Mouse (Mus musculus): ENCODE data around the gene Shc4. TPM values are rescaled to one million over a fixed set of nuclear protein-coding genes. Genes with fewer than 3 reads are reported as not detected.

The Shc4 gene
- total RNA-seq, 1 experiment = 1.1 TPM

DNA sequence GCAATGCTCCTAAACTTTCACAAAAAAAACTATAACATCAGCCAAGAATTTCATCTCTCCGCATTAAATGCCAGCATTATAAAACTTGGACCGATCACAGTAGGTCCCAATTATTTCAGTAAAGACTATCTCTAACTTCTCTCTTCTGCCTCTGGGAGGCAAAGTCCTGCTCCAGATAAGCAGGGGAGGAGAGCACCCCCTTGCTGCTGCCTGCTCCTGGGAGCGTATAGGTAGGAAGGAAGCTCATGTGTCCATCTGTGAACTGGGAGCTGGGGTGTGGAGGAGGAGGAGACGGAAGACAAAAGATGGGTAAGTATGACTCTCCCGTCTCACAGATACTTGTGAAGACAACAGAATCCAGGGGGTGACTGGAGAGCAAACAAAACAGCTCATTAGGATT is 14.8 kb upstream of the Shc4 start:
- H3K4me3 ChIP-seq (ENCODE audit: insufficient read depth in 1 of 2, low read depth in 1 of 2, low read length in 2 of 2, poor library complexity in 1 of 2, severe bottlenecking in 1 of 2) = no peak overlapping the region
- peaks cover 11% of the 10 kb centered on the region for H3K36me3 ChIP-seq (ENCODE audit: control insufficient read depth, insufficient read depth, low read length, poor library complexity, severe bottlenecking)
- no peak for DNase-seq (ENCODE audit: low read depth, low spot score)
- H3K4me1 ChIP-seq (ENCODE audit: control insufficient read depth in 2 of 2, insufficient read depth in 2 of 2, low read length in 2 of 2, poor library complexity in 1 of 2) = no peaks in the 10 kb centered on the region
- in situ Hi-C loops (cut with MboI; ENCODE audit: low sequenced_read_pairs in 2 of 2, unreplicated experiment in 2 of 2) = no loop called here
- H3K9me3 ChIP-seq (ENCODE audit: control insufficient read depth, insufficient read depth, low read depth, low read length) = no peaks in the 10 kb centered on the region
- H3K27ac ChIP-seq (ENCODE audit: insufficient read depth, low read depth, low read length, poor library complexity, severe bottlenecking) = no peak overlapping the region
- TF ChIP-seq MAFK (IDR thresholded peaks at IDR 0.05; ENCODE audit: insufficient read depth, low read depth, low read length) (no peak), ZNF384 (IDR thresholded peaks at IDR 0.05; ENCODE audit: low read depth, low read length) (no peak), ZC3H11A (IDR thresholded peaks at IDR 0.05; ENCODE audit: borderline replicate concordance, low read depth, low read length) (no peak), CHD2 (IDR thresholded peaks at IDR 0.05; ENCODE audit: low read depth, low read length) (no peak), HCFC1 (IDR thresholded peaks at IDR 0.05; ENCODE audit: borderline replicate concordance, insufficient read depth, low read length) (no peak)
- no peak overlapping the region for H3K9ac ChIP-seq (ENCODE audit: insufficient read depth, low read depth, low read length, poor library complexity, severe bottlenecking)

DNA sequence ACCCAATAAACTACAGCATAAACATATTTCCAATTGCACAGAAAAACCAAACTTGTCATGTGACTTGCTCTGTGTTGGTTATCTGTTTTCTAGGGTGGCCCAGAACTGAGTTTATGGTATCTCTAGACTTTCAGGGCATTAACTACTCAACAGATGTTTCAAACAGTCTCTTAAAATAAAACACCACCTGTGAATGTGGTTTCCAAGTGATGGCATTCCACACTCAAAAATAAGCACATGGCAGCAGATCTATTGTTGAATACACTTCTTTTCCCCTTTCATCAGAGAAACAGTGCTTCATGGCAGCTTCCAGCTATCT is 12.0 kb upstream of the Shc4 start:
- H3K27ac ChIP-seq (ENCODE audit: insufficient read depth, low read depth, low read length, poor library complexity, severe bottlenecking) = no peak overlapping the region
- TF ChIP-seq ZNF384 (IDR thresholded peaks at IDR 0.05; ENCODE audit: low read depth, low read length) (no peak), ZC3H11A (IDR thresholded peaks at IDR 0.05; ENCODE audit: borderline replicate concordance, low read depth, low read length) (no peak), MAFK (IDR thresholded peaks at IDR 0.05; ENCODE audit: insufficient read depth, low read depth, low read length) (no peak), HCFC1 (IDR thresholded peaks at IDR 0.05; ENCODE audit: borderline replicate concordance, insufficient read depth, low read length) (no peak), CHD2 (IDR thresholded peaks at IDR 0.05; ENCODE audit: low read depth, low read length) (no peak)

DNA sequence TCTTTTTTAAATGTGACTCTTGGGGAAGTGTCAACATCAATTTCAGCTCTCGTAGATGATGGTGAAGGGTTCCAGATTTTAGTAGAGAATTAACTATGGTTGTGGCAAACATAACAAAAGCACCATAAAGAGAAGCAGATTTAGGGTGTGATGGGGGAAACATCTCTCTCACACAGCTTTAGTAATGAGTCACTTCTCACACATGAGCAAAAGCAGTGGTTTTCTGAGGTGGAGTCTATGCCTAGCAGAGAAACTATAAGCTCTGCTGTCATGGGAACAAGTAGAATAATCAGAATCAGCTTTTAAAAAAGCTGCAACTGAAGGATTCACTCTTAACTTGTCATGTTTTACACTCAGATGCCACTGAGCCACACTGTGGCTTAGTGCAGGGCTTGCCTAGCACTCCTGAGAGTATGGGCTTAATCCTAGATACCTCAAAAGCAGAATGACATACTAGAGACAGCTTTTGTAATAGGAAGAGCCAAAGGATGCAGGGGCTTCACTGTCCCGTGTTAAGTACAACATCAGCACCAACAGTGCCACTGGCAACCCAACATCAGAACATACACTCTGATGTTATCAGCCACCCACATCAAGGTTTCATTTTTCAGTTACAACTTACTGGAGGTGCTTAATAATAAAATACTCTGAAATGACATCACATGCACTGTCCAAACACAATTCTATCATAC is 11.5 kb upstream of the Shc4 start:
- no peak overlapping the region for H3K27ac ChIP-seq (ENCODE audit: insufficient read depth, low read depth, low read length, poor library complexity, severe bottlenecking)
- no peak for TF ChIP-seq HCFC1 (IDR thresholded peaks at IDR 0.05; ENCODE audit: borderline replicate concordance, insufficient read depth, low read length)
- TF ChIP-seq CHD2 (IDR thresholded peaks at IDR 0.05; ENCODE audit: low read depth, low read length) = no peak
- TF ChIP-seq ZC3H11A (IDR thresholded peaks at IDR 0.05; ENCODE audit: borderline replicate concordance, low read depth, low read length) = no peak
- TF ChIP-seq ZNF384 (IDR thresholded peaks at IDR 0.05; ENCODE audit: low read depth, low read length) = no peak
- no peak for TF ChIP-seq MAFK (IDR thresholded peaks at IDR 0.05; ENCODE audit: insufficient read depth, low read depth, low read length)
- peaks cover 0 to 2% of the 10 kb centered on the region in 2 experiments; a peak in 1 of 4 replicates for H3K4me1 ChIP-seq (ENCODE audit: control insufficient read depth in 2 of 2, insufficient read depth in 2 of 2, low read length in 2 of 2, poor library complexity in 1 of 2)
- DNase-seq (ENCODE audit: low read depth, low spot score) = no peak
- no peak overlapping the region for H3K4me3 ChIP-seq (ENCODE audit: insufficient read depth in 1 of 2, low read depth in 1 of 2, low read length in 2 of 2, poor library complexity in 1 of 2, severe bottlenecking in 1 of 2)
- in situ Hi-C loops (cut with MboI; ENCODE audit: low sequenced_read_pairs in 2 of 2, unreplicated experiment in 2 of 2) = no loop called here
- H3K9me3 ChIP-seq (ENCODE audit: control insufficient read depth, insufficient read depth, low read depth, low read length) = no peaks in the 10 kb centered on the region
- H3K9ac ChIP-seq (ENCODE audit: insufficient read depth, low read depth, low read length, poor library complexity, severe bottlenecking) = no peak overlapping the region
- peaks cover 9% of the 10 kb centered on the region for H3K36me3 ChIP-seq (ENCODE audit: control insufficient read depth, insufficient read depth, low read length, poor library complexity, severe bottlenecking)

More for the DNA sequence above, 12.0 kb upstream of the Shc4 start:
- DNase-seq (ENCODE audit: low read depth, low spot score) = no peak
- Histone ChIP-seq H3K9me3 (ENCODE audit: control insufficient read depth, insufficient read depth, low read depth, low read length) (no peaks in the 10 kb centered on the region), H3K9ac (ENCODE audit: insufficient read depth, low read depth, low read length, poor library complexity, severe bottlenecking) (no peak overlapping the region), H3K4me3 (ENCODE audit: insufficient read depth in 1 of 2, low read depth in 1 of 2, low read length in 2 of 2, poor library complexity in 1 of 2, severe bottlenecking in 1 of 2) (no peak overlapping the region), H3K36me3 (ENCODE audit: control insufficient read depth, insufficient read depth, low read length, poor library complexity, severe bottlenecking) (peaks cover 11% of the 10 kb centered on the region), H3K4me1 (ENCODE audit: control insufficient read depth in 2 of 2, insufficient read depth in 2 of 2, low read length in 2 of 2, poor library complexity in 1 of 2) (peaks cover 0 to 2% of the 10 kb centered on the region in 2 experiments; a peak in 1 of 4 replicates)
- in situ Hi-C loops (cut with MboI; ENCODE audit: low sequenced_read_pairs in 2 of 2, unreplicated experiment in 2 of 2) = no loop called here

DNA sequence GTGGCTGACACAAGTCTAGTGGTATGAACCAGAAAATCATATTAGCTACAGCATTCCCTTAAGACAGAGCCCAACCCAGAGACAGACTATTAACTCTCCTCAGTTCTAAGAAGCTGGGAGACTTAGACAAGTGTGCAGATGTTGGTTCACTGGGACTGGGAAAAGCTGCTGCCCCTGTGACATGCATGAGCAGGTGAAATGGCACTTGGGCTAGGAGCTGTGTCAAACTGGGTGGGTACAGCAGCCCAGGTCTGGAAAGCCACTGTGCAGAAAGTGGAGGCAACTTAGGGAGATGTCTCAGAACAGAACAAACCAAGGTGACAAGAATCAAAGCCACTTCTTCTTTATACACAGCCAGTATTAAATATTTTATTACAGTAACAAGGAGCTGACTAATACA is 10.8 kb upstream of the Shc4 start:
- H3K4me3 ChIP-seq (ENCODE audit: insufficient read depth in 1 of 2, low read depth in 1 of 2, low read length in 2 of 2, poor library complexity in 1 of 2, severe bottlenecking in 1 of 2) = no peak overlapping the region
- no peak for DNase-seq (ENCODE audit: low read depth, low spot score)
- H3K9ac ChIP-seq (ENCODE audit: insufficient read depth, low read depth, low read length, poor library complexity, severe bottlenecking) = no peak overlapping the region
- H3K27ac ChIP-seq (ENCODE audit: insufficient read depth, low read depth, low read length, poor library complexity, severe bottlenecking) = no peak overlapping the region
- H3K36me3 ChIP-seq (ENCODE audit: control insufficient read depth, insufficient read depth, low read length, poor library complexity, severe bottlenecking) = peaks cover 4% of the 10 kb centered on the region
- H3K4me1 ChIP-seq (ENCODE audit: control insufficient read depth in 2 of 2, insufficient read depth in 2 of 2, low read length in 2 of 2, poor library complexity in 1 of 2) = peaks cover 0 to 2% of the 10 kb centered on the region in 2 experiments; a peak in 1 of 4 replicates
- no peak for TF ChIP-seq HCFC1 (IDR thresholded peaks at IDR 0.05; ENCODE audit: borderline replicate concordance, insufficient read depth, low read length)
- in situ Hi-C loops (cut with MboI; ENCODE audit: low sequenced_read_pairs in 2 of 2, unreplicated experiment in 2 of 2) = no loop called here
- no peaks in the 10 kb centered on the region for H3K9me3 ChIP-seq (ENCODE audit: control insufficient read depth, insufficient read depth, low read depth, low read length)

Data from ES-E14 (cell line).